Mouse (Mus musculus) MEL (cell line): ENCODE measurements around the gene Morf4l1. TPM values are rescaled to one million over a fixed set of nuclear protein-coding genes. Genes with fewer than 3 reads are reported as not detected.
A peak's percentile ranks its signal among the peaks of the same experiment; 100 is the strongest.

Experiments
- DNase-seq: peaks from one replicate; pipeline ENCODE4 v3.0.0; 2011; ENCODE audit warnings: low read depth, low spot score
- H3K27ac ChIP-seq: 2 replicates; pipeline ENCODE4 v1.5.1; 2012; ENCODE audit warnings: low read depth, mild to moderate bottlenecking, control low read depth, low read length, moderate library complexity; ENCODE audit not compliant: control insufficient read depth
- H3K27me3 ChIP-seq, 2 experiments: fragments of 150-350 bp in 1 of 2; sonication (generic) in 1 of 2; 2 replicates each; pipeline ENCODE4 v1.6.1; 2012; ENCODE audit warnings: low read length in 2 of 2, mild to moderate bottlenecking in 2 of 2, improper control_type of control experiment in 1 of 2, moderate library complexity in 1 of 2; ENCODE audit not compliant: insufficient read depth in 2 of 2, control insufficient read depth in 1 of 2
- H3K36me3 ChIP-seq, 2 experiments: 2 replicates each; pipeline ENCODE4 v1.6.1; 2012 to 2014; ENCODE audit warnings: low read length in 2 of 2, improper control_type of control experiment in 1 of 2, inconsistent platforms in 1 of 2, mild to moderate bottlenecking in 1 of 2; ENCODE audit not compliant: insufficient read depth in 2 of 2, control insufficient read depth in 1 of 2
- H3K4me1 ChIP-seq, 2 experiments: fragments of 150-350 bp in 1 of 2; sonication (generic) in 1 of 2; 2 replicates each; pipeline ENCODE4 v1.6.1; 2012; ENCODE audit warnings: low read length in 2 of 2, improper control_type of control experiment in 1 of 2, mild to moderate bottlenecking in 1 of 2; ENCODE audit not compliant: insufficient read depth in 2 of 2, control insufficient read depth in 1 of 2
- H3K4me3 ChIP-seq, 2 experiments: fragments of 150-350 bp in 1 of 2; sonication (generic) in 1 of 2; 2 replicates each; pipeline ENCODE4 v1.5.1; 2012; ENCODE audit warnings: low read depth in 2 of 2, low read length in 2 of 2, mild to moderate bottlenecking in 2 of 2, moderate library complexity in 2 of 2, control low read depth in 1 of 2, improper control_type of control experiment in 1 of 2; ENCODE audit not compliant: control insufficient read depth in 1 of 2, insufficient read depth in 1 of 2
- H3K79me2 ChIP-seq: 2 replicates; pipeline ENCODE4 v1.6.1; 2012; ENCODE audit warnings: mild to moderate bottlenecking, low read length, moderate library complexity; ENCODE audit not compliant: control insufficient read depth, poor library complexity, insufficient read depth
- H3K9ac ChIP-seq: 2 replicates; pipeline ENCODE4 v1.6.1; 2012; ENCODE audit warnings: low read depth, mild to moderate bottlenecking, control low read depth, low read length, moderate library complexity; ENCODE audit not compliant: control insufficient read depth, poor library complexity, severe bottlenecking
- H3K9me3 ChIP-seq: fragments of 150-350 bp; sonication (generic); replicated peaks from 2 replicates; pipeline ENCODE4 v1.6.1; 2012; ENCODE audit warnings: mild to moderate bottlenecking, low read length, improper control_type of control experiment, moderate library complexity; ENCODE audit not compliant: insufficient read depth
- CHD1 ChIP-seq: IDR thresholded peaks from 2 replicates; pipeline ENCODE4 v1.6.1; 2012; ENCODE audit warnings: low read depth, mild to moderate bottlenecking, inconsistent platforms, low read length, improper control_type of control experiment
- CTCF ChIP-seq, 3 experiments: IDR thresholded peaks in 2 of 3; conservative IDR thresholded peaks in 1 of 3; 2 replicates each; pipeline ENCODE4 v1.5.1; 2011 to 2012; ENCODE audit warnings: low read length in 3 of 3, low read depth in 2 of 3, mild to moderate bottlenecking in 2 of 3, improper control_type of control experiment in 1 of 3, inconsistent platforms in 1 of 3, mixed read lengths in 1 of 3, moderate library complexity in 1 of 3; ENCODE audit not compliant: control insufficient read depth in 1 of 3, insufficient read depth in 1 of 3, poor library complexity in 1 of 3, severe bottlenecking in 1 of 3
- E2F4 ChIP-seq: IDR thresholded peaks from 2 replicates; pipeline ENCODE4 v1.6.1; 2011; ENCODE audit warnings: low read depth, low read length, improper control_type of control experiment, borderline replicate concordance
- ELF1 ChIP-seq: IDR thresholded peaks from 2 replicates; pipeline ENCODE4 v1.6.1; 2014; ENCODE audit warnings: low read depth, mild to moderate bottlenecking, inconsistent platforms, low read length, improper control_type of control experiment, moderate library complexity
- EP300 ChIP-seq, 2 experiments: IDR thresholded peaks; 2 replicates each; pipeline ENCODE4 v1.6.1; 2011; ENCODE audit warnings: improper control_type of control experiment in 2 of 2, low read length in 2 of 2, low read depth in 1 of 2, mild to moderate bottlenecking in 1 of 2
- GATA1 ChIP-seq: IDR thresholded peaks from 2 replicates; pipeline ENCODE4 v1.6.1; 2011; ENCODE audit warnings: low read depth, low read length, improper control_type of control experiment
- HCFC1 ChIP-seq: IDR thresholded peaks from 2 replicates; pipeline ENCODE4 v1.6.1; 2012; ENCODE audit warnings: low read depth, mild to moderate bottlenecking, inconsistent platforms, low read length, improper control_type of control experiment, moderate library complexity
- JUND ChIP-seq: IDR thresholded peaks from 2 replicates; pipeline ENCODE4 v1.6.1; 2011; ENCODE audit warnings: low read depth, mild to moderate bottlenecking, improper control_type of control experiment, low read length
- MAFK ChIP-seq: IDR thresholded peaks from 2 replicates; pipeline ENCODE4 v1.6.1; 2011; ENCODE audit warnings: low read depth, mild to moderate bottlenecking, low read length, improper control_type of control experiment, borderline replicate concordance
- MAX ChIP-seq: IDR thresholded peaks from 2 replicates; pipeline ENCODE4 v1.6.1; 2011; ENCODE audit warnings: low read length, improper control_type of control experiment
- MAZ ChIP-seq: IDR thresholded peaks from 2 replicates; pipeline ENCODE4 v1.6.1; 2012; ENCODE audit warnings: low read depth, mild to moderate bottlenecking, inconsistent platforms, low read length, improper control_type of control experiment
- MXI1 ChIP-seq: IDR thresholded peaks from 2 replicates; pipeline ENCODE4 v1.6.1; 2011; ENCODE audit warnings: mild to moderate bottlenecking, low read depth, low read length, improper control_type of control experiment
- MYC ChIP-seq: IDR thresholded peaks from 2 replicates; pipeline ENCODE4 v1.6.1; 2011; ENCODE audit warnings: low read depth, mild to moderate bottlenecking, low read length, improper control_type of control experiment, moderate library complexity
- NELFE ChIP-seq: IDR thresholded peaks from 2 replicates; pipeline ENCODE4 v1.6.1; 2011; ENCODE audit warnings: low read depth, low read length, improper control_type of control experiment
- POLR2A ChIP-seq, 2 experiments: IDR thresholded peaks; 2 replicates each; pipeline ENCODE4 v1.6.1; 2011 to 2012; ENCODE audit warnings: low read length in 2 of 2, mild to moderate bottlenecking in 2 of 2, control low read depth in 1 of 2, improper control_type of control experiment in 1 of 2, low read depth in 1 of 2, moderate library complexity in 1 of 2; ENCODE audit not compliant: control insufficient read depth in 1 of 2, insufficient read depth in 1 of 2, poor library complexity in 1 of 2
- POLR2AphosphoS2 ChIP-seq: IDR thresholded peaks from 2 replicates; pipeline ENCODE4 v1.6.1; 2011; ENCODE audit warnings: low read length, improper control_type of control experiment
- RCOR1 ChIP-seq: IDR thresholded peaks from 2 replicates; pipeline ENCODE4 v1.6.1; 2012; ENCODE audit warnings: low read depth, mild to moderate bottlenecking, inconsistent platforms, low read length, improper control_type of control experiment
- SMC3 ChIP-seq: IDR thresholded peaks from 2 replicates; pipeline ENCODE4 v1.6.1; 2011; ENCODE audit warnings: low read depth, low read length, improper control_type of control experiment
- TAL1 ChIP-seq: IDR thresholded peaks from 2 replicates; pipeline ENCODE4 v1.6.1; 2012; ENCODE audit warnings: mild to moderate bottlenecking, inconsistent platforms, low read length, moderate library complexity, mixed read lengths
- TBP ChIP-seq: IDR thresholded peaks from 2 replicates; pipeline ENCODE4 v1.8.0; 2011; ENCODE audit warnings: low read depth, low read length, improper control_type of control experiment
- USF1 ChIP-seq: IDR thresholded peaks from 2 replicates; pipeline ENCODE4 v1.6.1; 2014; ENCODE audit warnings: low read depth, mild to moderate bottlenecking, inconsistent platforms, low read length, improper control_type of control experiment, moderate library complexity
- USF2 ChIP-seq, 2 experiments: IDR thresholded peaks; 2 replicates each; pipeline ENCODE4 v1.6.1; 2011 to 2012; ENCODE audit warnings: improper control_type of control experiment in 2 of 2, low read length in 2 of 2, borderline replicate concordance in 1 of 2, inconsistent platforms in 1 of 2, low read depth in 1 of 2, mild to moderate bottlenecking in 1 of 2; ENCODE audit not compliant: insufficient read depth in 1 of 2
- ZC3H11A ChIP-seq: IDR thresholded peaks from 2 replicates; pipeline ENCODE4 v1.6.1; 2012; ENCODE audit warnings: low read depth, mild to moderate bottlenecking, inconsistent platforms, low read length, improper control_type of control experiment
- ZNF384 ChIP-seq: IDR thresholded peaks from 2 replicates; pipeline ENCODE4 v1.6.1; 2012; ENCODE audit warnings: low read depth, mild to moderate bottlenecking, inconsistent platforms, low read length, improper control_type of control experiment
- polyA plus RNA-seq, 2 experiments: library from polyadenylated mRNA; stranded (reverse) in 1 of 2; unstranded in 1 of 2; fragments of >175 nt in 1 of 2; fragments of >200 nt in 1 of 2; gene quantifications; 2 replicates each; pipeline versions ENCODE4 v1.2.1 to v1.2.4; 2012; ENCODE audit warnings: low replicate concordance in 2 of 2, low read depth in 1 of 2; ENCODE audit not compliant: insufficient read length in 2 of 2, insufficient read depth in 1 of 2, missing spikeins in 1 of 2
- total RNA-seq: library from RNA; depleted of rRNA; stranded (reverse); fragments of 300-350 nt; gene quantifications from 2 replicates; pipeline ENCODE4 v1.2.3, GENCODE M21; 2012

Morf4l1 gene
- total and polyA plus RNA-seq, 3 experiments, result 107 to 292 (median 190) TPM

DNA sequence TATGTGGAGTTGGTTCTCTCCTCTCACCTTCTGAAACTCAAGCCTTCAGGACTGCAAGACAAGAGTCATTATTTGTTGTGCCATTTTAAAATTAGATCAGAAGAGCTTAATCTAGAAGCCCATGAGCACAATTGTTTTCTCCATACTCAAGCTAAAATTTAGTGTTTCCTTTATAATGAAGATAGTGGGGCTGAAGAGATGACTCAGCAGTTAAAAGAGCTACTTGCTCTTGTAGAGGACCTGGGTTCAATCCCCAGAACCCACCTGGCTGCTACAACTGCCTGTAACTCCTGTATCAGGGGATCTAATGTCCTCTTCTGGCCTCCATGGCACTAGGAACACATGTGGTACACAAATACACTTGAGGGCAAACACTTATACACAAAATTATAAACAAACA lies 2.7 kb upstream of the Morf4l1 start:
- peaks cover 0 to 11% of the 10 kb centered on the region in 2 experiments; a peak in 2 of 4 replicates for H3K36me3 ChIP-seq
- no peaks in the 10 kb centered on the region for H3K27me3 ChIP-seq
- H3K27ac ChIP-seq, result no peak overlapping the region
- peak; percentile 73; the same call in 1 of the 2 replicates for TF ChIP-seq MAFK
- no peak for TF ChIP-seq USF2 (IDR thresholded peaks at IDR 0.05; ENCODE audit: borderline replicate concordance in 1 of 2, insufficient read depth in 1 of 2, low read depth in 1 of 2, low read length in 2 of 2)
- no peaks in the 10 kb centered on the region for H3K9me3 ChIP-seq
- DNase-seq, result peak; percentile 36
- H3K4me1 ChIP-seq, result peaks cover 0 to 3% of the 10 kb centered on the region in 2 experiments; a peak in 3 of 4 replicates
- no peak overlapping the region for H3K9ac ChIP-seq
- H3K79me2 ChIP-seq, result peaks cover 22% of the 10 kb centered on the region
- H3K4me3 ChIP-seq, result no peak overlapping the region

DNA sequence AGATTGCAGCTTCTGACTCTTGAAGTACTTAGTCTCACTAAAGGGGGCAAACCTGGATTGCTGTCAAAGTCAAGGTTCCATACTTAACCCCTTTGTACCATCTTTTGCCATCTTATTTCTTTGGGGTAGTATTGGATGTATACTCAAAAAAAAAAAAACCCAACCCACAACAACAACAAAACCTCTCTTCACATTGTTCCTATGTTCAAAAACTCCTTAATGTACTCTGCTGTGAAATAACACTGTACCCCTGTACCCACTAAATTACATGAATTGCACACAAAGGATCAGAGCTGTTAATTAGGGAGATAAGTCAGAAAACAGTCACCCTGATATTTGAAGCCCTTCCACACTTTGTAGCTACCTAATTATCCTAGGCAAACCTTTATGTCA lies 730 bp upstream of the Morf4l1 start:
- Histone ChIP-seq H3K27ac (no peak overlapping the region), H3K4me3 (peak overlapping the region; percentile 62 to 89), H3K9ac (peak overlapping the region; percentile 64), H3K36me3 (peaks cover 0 to 25% of the 10 kb centered on the region in 2 experiments; a peak in 2 of 4 replicates), H3K79me2 (peaks cover 40% of the 10 kb centered on the region), H3K27me3 (no peaks in the 10 kb centered on the region), H3K9me3 (no peaks in the 10 kb centered on the region), H3K4me1 (peaks cover 6% of the 10 kb centered on the region in 2 experiments; a peak in 3 of 4 replicates)
- TF ChIP-seq POLR2A (IDR thresholded peaks at IDR 0.05; ENCODE audit: control insufficient read depth in 1 of 2, insufficient read depth in 1 of 2, low read depth in 1 of 2, low read length in 2 of 2, poor library complexity in 1 of 2) (no peak), ZNF384 (peak; percentile 71)
- DNase-seq, result no peak

DNA sequence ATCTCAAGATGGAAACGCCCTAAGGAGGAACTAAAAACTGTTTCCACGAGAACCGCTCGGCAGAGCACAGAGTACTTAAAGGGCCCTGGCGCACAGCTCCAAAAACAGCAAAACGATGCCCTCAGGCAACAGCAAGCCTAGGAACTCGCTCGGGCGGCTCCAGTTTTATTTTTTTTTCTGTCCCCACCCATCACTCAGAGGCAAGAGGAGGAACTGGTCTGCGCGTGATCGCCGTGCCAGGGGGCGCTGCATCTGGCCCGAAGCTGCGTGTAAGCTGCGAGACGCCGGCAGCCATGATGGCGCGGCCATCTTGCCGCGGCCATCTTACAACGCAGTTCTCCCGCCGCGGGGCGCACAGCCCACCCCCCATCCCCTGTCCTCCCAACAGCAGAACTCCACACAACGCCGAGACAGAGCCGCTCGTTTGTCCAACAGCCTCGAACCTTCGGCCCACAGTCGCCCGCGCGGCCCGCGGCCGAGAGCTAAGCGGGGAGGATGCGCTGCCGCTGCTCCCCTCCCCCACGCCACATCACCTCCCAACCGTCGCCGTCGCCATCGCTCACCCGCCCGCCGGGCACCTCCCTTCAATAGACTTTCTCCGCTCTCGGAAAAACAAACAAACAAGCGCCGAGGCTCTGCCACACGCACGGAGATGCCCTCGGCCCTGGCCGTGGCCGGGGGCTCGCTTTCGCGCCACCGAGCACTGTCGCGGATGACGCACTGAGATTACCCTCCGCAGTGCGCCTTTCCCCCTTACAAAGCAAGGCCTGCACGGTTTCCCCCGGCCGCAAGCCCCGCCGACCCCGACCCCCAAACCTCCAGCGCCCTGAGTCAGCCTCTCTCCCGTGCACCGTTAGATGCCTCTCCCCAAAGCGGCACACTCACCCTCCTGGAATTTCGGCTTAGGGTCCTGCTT lies 665 bp downstream of the Morf4l1 start:
- peaks cover 54% of the 10 kb centered on the region for H3K79me2 ChIP-seq
- peak; percentile 92 for DNase-seq
- TF ChIP-seq ZC3H11A (no peak), USF2 (IDR thresholded peaks at IDR 0.05; ENCODE audit: borderline replicate concordance in 1 of 2, insufficient read depth in 1 of 2, low read depth in 1 of 2, low read length in 2 of 2) (no peak), HCFC1 (peak; percentile 74), NELFE (peak; percentile 63; the same call in 1 of the 2 replicates), EP300 (IDR thresholded peaks at IDR 0.05; ENCODE audit: low read depth in 1 of 2, low read length in 2 of 2) (no peak; a peak in 1 of 4 replicates), TBP (no peak), MYC (no peak), POLR2AphosphoS2 (peak; percentile 71; the same call in 1 of the 2 replicates), RCOR1 (peak; percentile 63), CHD1 (peak; percentile 61; the same call in 1 of the 2 replicates), MXI1 (peak; percentile 71), E2F4 (peak; percentile 73; the same call in 1 of the 2 replicates), CTCF (IDR thresholded peaks at IDR 0.05 in 2 of 3, conservative IDR thresholded peaks at IDR 0.05 in 1 of 3; ENCODE audit: control insufficient read depth in 1 of 3, insufficient read depth in 1 of 3, low read depth in 2 of 3, low read length in 3 of 3, poor library complexity in 1 of 3, severe bottlenecking in 1 of 3) (peak; percentile 33 to 81 (median 62); a peak in 5 of 6 replicates), ELF1 (no peak), TAL1 (no peak), MAZ (peak; percentile 63), GATA1 (no peak), USF1 (no peak), SMC3 (no peak), JUND (no peak), MAX (peak; percentile 23)

More for the DNA sequence above, 665 bp downstream of the Morf4l1 start:
- Histone ChIP-seq H3K9me3 (no peaks in the 10 kb centered on the region), H3K36me3 (peaks cover 4 to 39% of the 10 kb centered on the region in 2 experiments), H3K9ac (peak overlapping the region; percentile 97), H3K27me3 (no peaks in the 10 kb centered on the region), H3K4me3 (peak overlapping the region; percentile 86 to 94), H3K4me1 (peaks cover 6 to 16% of the 10 kb centered on the region in 2 experiments; a peak in 3 of 4 replicates), H3K27ac (peak overlapping the region; percentile 92)
